Mouse (Mus musculus) C2C12 (cell line): ENCODE results near the gene Ccr4.

Experiments
- CEBPB ChIP-seq: IDR thresholded peaks from one replicate; pipeline ENCODE4 v1.6.1; 2011; ENCODE audit warnings: low read depth, mild to moderate bottlenecking, control low read depth, moderate library complexity
- CTCF ChIP-seq: IDR thresholded peaks from one replicate; pipeline ENCODE4 v1.5.1; 2011; ENCODE audit not compliant: control insufficient read depth, insufficient read depth, insufficient read length
- FOSL1 ChIP-seq: IDR thresholded peaks from one replicate; pipeline ENCODE4 v1.8.0; 2011; ENCODE audit warnings: mild to moderate bottlenecking, low read length; ENCODE audit not compliant: poor library complexity, insufficient read depth, severe bottlenecking
- MAX ChIP-seq: IDR thresholded peaks from one replicate; pipeline ENCODE4 v1.6.1; 2011; ENCODE audit warnings: mild to moderate bottlenecking, control low read depth
- MYOD1 ChIP-seq: IDR thresholded peaks from one replicate; pipeline ENCODE4 v1.6.1; 2011; ENCODE audit warnings: low read depth; ENCODE audit not compliant: control insufficient read depth, insufficient read length
- MYOG ChIP-seq: IDR thresholded peaks from one replicate; pipeline ENCODE4 v1.6.1; 2011; ENCODE audit not compliant: control insufficient read depth, insufficient read length; ENCODE audit errors: extremely low read depth
- USF1 ChIP-seq: IDR thresholded peaks from one replicate; pipeline ENCODE4 v1.6.1; 2011; ENCODE audit warnings: low read depth, mild to moderate bottlenecking, control low read depth, moderate library complexity

GRCm38 (mm10) chr9:114527085-114527484 lies 22.4 kb upstream of the Ccr4 start:
- TF ChIP-seq MAX: no peak
- no peak for TF ChIP-seq CTCF
- TF ChIP-seq CEBPB: no peak
- TF ChIP-seq MYOD1: no peak
- no peak for TF ChIP-seq MYOG
- TF ChIP-seq USF1: no peak
- peak; percentile 46 for TF ChIP-seq FOSL1
